Mouse (Mus musculus) myocyte (in vitro differentiated cells): Measurements from ENCODE around the gene Gfra1.

Experiments
- E2F4 ChIP-seq: IDR thresholded peaks from one replicate; pipeline ENCODE4 v1.6.1; 2011; ENCODE audit warnings: mild to moderate bottlenecking, control low read depth, moderate library complexity; ENCODE audit not compliant: insufficient read depth
- MAX ChIP-seq: IDR thresholded peaks from one replicate; pipeline ENCODE4 v1.6.1; 2011; ENCODE audit warnings: low read depth, mild to moderate bottlenecking, control low read depth
- MYOD1 ChIP-seq, 3 experiments: IDR thresholded peaks; one replicate each; pipeline ENCODE4 v1.6.1; 2011; ENCODE audit warnings: control low read depth in 2 of 3, low read depth in 2 of 3, mild to moderate bottlenecking in 2 of 3, moderate library complexity in 1 of 3; ENCODE audit not compliant: insufficient read length in 2 of 3, control insufficient read depth in 1 of 3
- POLR2A ChIP-seq: IDR thresholded peaks from one replicate; pipeline ENCODE4 v1.6.1; 2011; ENCODE audit warnings: low read depth, mild to moderate bottlenecking, control low read depth, moderate library complexity; ENCODE audit not compliant: insufficient read length

GRCm38 (mm10) chr19:58455061-58455495 is 631 bp downstream of the Gfra1 start:
- peak in 2 of 3 experiments; percentile 47 to 67 for TF ChIP-seq MYOD1 (IDR thresholded peaks at IDR 0.05; ENCODE audit: control insufficient read depth in 1 of 3, insufficient read length in 2 of 3, low read depth in 2 of 3)
- no peak for TF ChIP-seq POLR2A
- TF ChIP-seq E2F4: no peak
- TF ChIP-seq MAX: no peak
